Mouse (Mus musculus): ENCODE data around the gene Mfsd2a. TPM values are rescaled to one million over a fixed set of nuclear protein-coding genes. Genes with fewer than 3 reads are reported as not detected.

The Mfsd2a gene
- polyA plus RNA-seq, 1 experiment from 2014 or later = not detected

DNA sequence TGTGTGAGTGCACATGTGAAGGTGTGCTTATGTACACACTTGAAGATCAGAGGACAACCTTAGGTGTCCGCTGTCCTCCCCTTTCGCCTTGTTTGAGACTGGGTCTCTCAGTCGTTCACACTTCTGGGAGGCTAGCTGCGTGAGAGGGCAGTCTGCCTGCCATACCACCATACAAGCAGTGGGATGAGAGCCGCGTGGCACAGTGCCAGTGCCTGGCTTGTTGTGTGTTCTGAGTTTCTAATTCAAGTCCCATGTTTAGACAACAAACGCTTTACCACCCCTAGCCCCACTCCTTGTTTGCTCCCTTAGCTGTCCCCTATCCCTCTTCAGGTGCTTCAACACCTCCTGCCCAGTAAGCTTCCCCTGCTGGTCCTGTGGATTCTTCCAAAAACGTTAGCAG is 11.1 kb upstream of the Mfsd2a start:
- 63% methylated on average over 8 of the region's 8 CpGs for WGBS (ENCODE audit: insufficient replicate concordance)
- TF ChIP-seq CTCF (IDR thresholded peaks at IDR 0.05; ENCODE audit: low read depth) (no peak), EP300 (IDR thresholded peaks at IDR 0.05; ENCODE audit: low read depth) (no peak)
- no peaks in the 10 kb centered on the region for H3K36me3 ChIP-seq (replicated peaks; ENCODE audit: insufficient read depth, low read length)

DNA sequence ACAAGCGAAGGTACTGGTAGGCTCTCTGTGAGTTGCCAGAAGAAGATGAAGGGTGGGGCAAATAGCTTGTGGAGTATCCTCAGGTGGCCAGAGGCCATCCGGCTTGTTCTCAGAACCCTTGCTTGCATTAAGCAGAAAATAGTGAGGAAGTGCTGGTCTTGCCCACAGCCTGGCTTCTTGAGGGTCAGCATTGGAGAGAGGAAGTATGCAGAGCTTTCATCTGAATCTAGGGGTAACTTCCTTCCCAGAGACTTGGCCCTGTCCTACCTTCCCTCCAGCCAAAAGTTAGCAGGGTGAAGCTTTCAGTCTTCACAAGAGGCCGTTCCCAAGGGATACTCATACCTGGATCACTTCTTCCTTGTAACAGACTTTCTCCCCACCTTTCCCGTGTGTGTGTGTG is 10.7 kb upstream of the Mfsd2a start:
- H3K27me3 ChIP-seq (ENCODE audit: insufficient read depth, low read length) = 0 out of 2 replicates have a peak, but pooled peaks cover 10% of the 10 kb centered on the region
- no peak overlapping the region for H3K9ac ChIP-seq (replicated peaks)
- H3K4me2 ChIP-seq (ENCODE audit: low read depth, low read length) = no peak overlapping the region
- H3K4me1 ChIP-seq (ENCODE audit: insufficient read depth) = no peaks in the 10 kb centered on the region
- H3K36me3 ChIP-seq (replicated peaks; ENCODE audit: insufficient read depth, low read length) = no peaks in the 10 kb centered on the region
- H3K27ac ChIP-seq (ENCODE audit: low read depth) = no peak overlapping the region
- no peak for ATAC-seq
- H3K9me3 ChIP-seq (ENCODE audit: low read length) = no peaks in the 10 kb centered on the region
- no peak for DNase-seq
- TF ChIP-seq EP300 (IDR thresholded peaks at IDR 0.05; ENCODE audit: low read depth) (no peak), CTCF (IDR thresholded peaks at IDR 0.05; ENCODE audit: low read depth) (no peak)
- 64% methylated on average over 4 of the region's 4 CpGs for WGBS (ENCODE audit: insufficient replicate concordance)
- H3K4me3 ChIP-seq (ENCODE audit: low read depth, low read length) = no peak overlapping the region

More for the DNA sequence above, 11.1 kb upstream of the Mfsd2a start:
- no peak overlapping the region for H3K4me3 ChIP-seq (ENCODE audit: low read depth, low read length)
- ATAC-seq = no peak
- H3K9ac ChIP-seq (replicated peaks) = no peak overlapping the region
- no peaks in the 10 kb centered on the region for H3K9me3 ChIP-seq (ENCODE audit: low read length)
- H3K4me2 ChIP-seq (ENCODE audit: low read depth, low read length) = no peak overlapping the region
- H3K27me3 ChIP-seq (ENCODE audit: insufficient read depth, low read length) = 0 out of 2 replicates have a peak, but pooled peaks cover 7% of the 10 kb centered on the region
- no peaks in the 10 kb centered on the region for H3K4me1 ChIP-seq (ENCODE audit: insufficient read depth)
- H3K27ac ChIP-seq (ENCODE audit: low read depth) = no peak overlapping the region
- no peak for DNase-seq

DNA sequence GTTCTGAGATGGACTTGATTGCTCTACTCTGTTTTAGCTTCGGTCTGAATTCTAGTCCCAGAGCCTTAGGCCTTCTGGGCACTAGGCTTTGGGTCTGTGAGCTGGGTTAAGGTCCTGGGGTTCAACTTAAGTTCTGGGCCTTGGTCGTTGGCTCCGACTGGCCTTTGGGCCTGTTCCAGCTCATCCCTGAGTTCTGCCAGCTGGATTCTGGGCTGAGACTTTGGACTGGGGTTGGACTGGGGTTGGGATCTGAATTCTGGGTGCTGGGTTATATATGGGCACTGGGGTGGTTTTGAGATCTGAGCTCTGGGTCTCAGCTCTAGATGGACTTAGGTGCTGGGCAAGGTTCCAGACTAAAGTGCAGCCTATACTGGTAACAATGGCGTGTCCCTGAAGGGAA is 10.2 kb upstream of the Mfsd2a start:
- Histone ChIP-seq H3K36me3 (replicated peaks; ENCODE audit: insufficient read depth, low read length) (no peaks in the 10 kb centered on the region), H3K27me3 (ENCODE audit: insufficient read depth, low read length) (0 out of 2 replicates have a peak, but pooled peaks cover 11% of the 10 kb centered on the region), H3K4me2 (ENCODE audit: low read depth, low read length) (no peak overlapping the region), H3K9me3 (ENCODE audit: low read length) (no peaks in the 10 kb centered on the region), H3K9ac (replicated peaks) (no peak overlapping the region), H3K27ac (ENCODE audit: low read depth) (no peak overlapping the region), H3K4me1 (ENCODE audit: insufficient read depth) (no peaks in the 10 kb centered on the region), H3K4me3 (ENCODE audit: low read depth, low read length) (no peak overlapping the region)
- WGBS (ENCODE audit: insufficient replicate concordance) = 70% methylated on average over 4 of the region's 4 CpGs
- ATAC-seq (no peak), DNase-seq (no peak)
- no peak for TF ChIP-seq CTCF (IDR thresholded peaks at IDR 0.05; ENCODE audit: low read depth)
- TF ChIP-seq EP300 (IDR thresholded peaks at IDR 0.05; ENCODE audit: low read depth) = no peak

DNA sequence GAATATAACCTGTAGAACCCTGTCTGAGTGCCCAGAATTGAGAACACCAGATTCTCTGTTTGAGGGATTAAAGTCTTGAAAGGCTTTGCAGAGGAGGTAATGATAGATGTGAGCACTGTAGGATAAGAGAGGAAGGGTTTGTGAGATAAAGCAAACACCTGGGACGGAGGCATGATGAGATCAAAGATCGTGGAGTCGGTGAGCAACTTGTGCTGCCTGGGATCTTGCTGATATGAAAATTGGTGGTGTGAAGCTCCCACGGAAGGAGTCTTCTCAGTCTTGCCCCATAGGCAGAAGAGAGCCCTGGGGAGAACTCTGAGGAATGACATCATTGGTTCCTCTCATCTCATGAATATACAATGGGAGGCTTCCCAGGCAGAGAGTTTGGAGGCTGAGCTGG is 7.1 kb upstream of the Mfsd2a start:
- 53% methylated on average over 4 of the region's 4 CpGs for WGBS (ENCODE audit: insufficient replicate concordance)
- H3K4me2 ChIP-seq (ENCODE audit: low read depth, low read length) = no peak overlapping the region
- H3K9ac ChIP-seq (replicated peaks) = no peak overlapping the region
- H3K4me3 ChIP-seq (ENCODE audit: low read depth, low read length) = no peak overlapping the region
- no peak overlapping the region for H3K27ac ChIP-seq (ENCODE audit: low read depth)
- TF ChIP-seq EP300 (IDR thresholded peaks at IDR 0.05; ENCODE audit: low read depth) (no peak), CTCF (IDR thresholded peaks at IDR 0.05; ENCODE audit: low read depth) (no peak)
- no peaks in the 10 kb centered on the region for H3K36me3 ChIP-seq (replicated peaks; ENCODE audit: insufficient read depth, low read length)
- no peaks in the 10 kb centered on the region for H3K4me1 ChIP-seq (ENCODE audit: insufficient read depth)
- peaks cover 15% of the 10 kb centered on the region for H3K27me3 ChIP-seq (ENCODE audit: insufficient read depth, low read length)
- no peak for ATAC-seq
- no peaks in the 10 kb centered on the region for H3K9me3 ChIP-seq (ENCODE audit: low read length)
- no peak for DNase-seq

DNA sequence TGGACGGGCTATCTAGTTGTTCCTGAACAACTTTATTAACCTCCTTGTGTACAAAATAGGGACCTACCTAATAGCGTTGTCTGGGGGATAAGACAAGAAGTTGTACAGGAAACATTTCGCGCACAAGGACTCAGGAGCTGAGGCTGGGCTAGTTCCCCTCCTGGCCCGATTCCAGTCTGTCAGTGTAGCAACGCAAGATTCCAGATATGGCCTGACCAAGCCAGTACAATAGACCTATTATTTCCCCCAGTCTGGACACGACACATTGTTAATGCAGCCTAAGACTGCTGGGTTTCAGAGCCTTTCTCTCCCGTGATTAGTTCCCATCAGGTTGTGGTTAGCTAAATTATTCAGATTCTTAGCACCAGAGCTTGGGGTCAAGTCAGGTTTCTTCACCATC is 1.8 kb upstream of the Mfsd2a start:
- Histone ChIP-seq H3K27ac (ENCODE audit: low read depth) (no peak overlapping the region), H3K36me3 (replicated peaks; ENCODE audit: insufficient read depth, low read length) (no peaks in the 10 kb centered on the region), H3K4me3 (ENCODE audit: low read depth, low read length) (no peak overlapping the region), H3K4me1 (ENCODE audit: insufficient read depth) (peaks cover 15% of the 10 kb centered on the region), H3K4me2 (ENCODE audit: low read depth, low read length) (no peak overlapping the region), H3K9me3 (ENCODE audit: low read length) (no peaks in the 10 kb centered on the region), H3K27me3 (ENCODE audit: insufficient read depth, low read length) (peaks cover 61% of the 10 kb centered on the region), H3K9ac (replicated peaks) (no peak overlapping the region)
- WGBS (ENCODE audit: insufficient replicate concordance) = 41% methylated on average over 8 of the region's 8 CpGs
- no peak for DNase-seq
- ATAC-seq = no peak
- TF ChIP-seq CTCF (IDR thresholded peaks at IDR 0.05; ENCODE audit: low read depth) (no peak), EP300 (IDR thresholded peaks at IDR 0.05; ENCODE audit: low read depth) (no peak)

DNA sequence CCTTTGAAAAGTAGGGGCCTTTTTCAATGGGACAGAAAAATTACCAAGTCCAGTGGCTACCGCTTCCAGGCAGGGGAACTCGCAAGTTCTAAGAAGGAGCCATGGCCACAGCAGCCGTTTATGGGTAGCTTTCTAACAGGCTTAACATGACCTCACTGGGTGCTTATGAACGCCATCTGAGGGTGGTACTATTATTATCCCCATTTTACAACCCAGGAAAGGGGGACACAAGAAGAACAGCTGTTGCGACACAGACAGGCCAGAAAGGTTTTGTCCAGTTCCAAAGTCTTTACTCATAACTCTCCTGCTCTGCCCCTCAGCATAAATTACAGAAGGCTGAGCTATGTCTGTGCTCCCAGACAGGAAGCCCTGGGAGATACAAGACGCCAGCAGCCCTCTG is 601 bp upstream of the Mfsd2a start:
- 36% methylated on average over 6 of the region's 6 CpGs for WGBS (ENCODE audit: insufficient replicate concordance)
- H3K27ac ChIP-seq (ENCODE audit: low read depth) = no peak overlapping the region
- no peaks in the 10 kb centered on the region for H3K9me3 ChIP-seq (ENCODE audit: low read length)
- peak overlapping the region; percentile 77 for H3K4me2 ChIP-seq (ENCODE audit: low read depth, low read length)
- TF ChIP-seq EP300 (IDR thresholded peaks at IDR 0.05; ENCODE audit: low read depth) (no peak), CTCF (IDR thresholded peaks at IDR 0.05; ENCODE audit: low read depth) (no peak)
- no peaks in the 10 kb centered on the region for H3K36me3 ChIP-seq (replicated peaks; ENCODE audit: insufficient read depth, low read length)
- peaks cover 15% of the 10 kb centered on the region for H3K4me1 ChIP-seq (ENCODE audit: insufficient read depth)
- peak overlapping the region; percentile 46; the same call in 1 of the 2 replicates for H3K4me3 ChIP-seq (ENCODE audit: low read depth, low read length)
- DNase-seq (no peak), ATAC-seq (no peak)
- H3K27me3 ChIP-seq (ENCODE audit: insufficient read depth, low read length) = peaks cover 57% of the 10 kb centered on the region
- no peak overlapping the region for H3K9ac ChIP-seq (replicated peaks)
